Mouse (Mus musculus) central nervous system, embryonic 18 days (tissue): ENCODE results near the gene Taar8c. TPM values are rescaled to one million over a fixed set of nuclear protein-coding genes. Genes with fewer than 3 reads are reported as not detected.

ENCODE experiments used
- polyA plus RNA-seq: library from polyadenylated mRNA; depleted of rRNA; stranded (reverse); fragments of >200 nt; gene quantifications from 2 replicates; pipeline ENCODE4 v1.2.3, GENCODE M21; 2012; rRNA removed

Gene Taar8c
- polyA plus RNA-seq = not detected in 2 replicates

DNA sequence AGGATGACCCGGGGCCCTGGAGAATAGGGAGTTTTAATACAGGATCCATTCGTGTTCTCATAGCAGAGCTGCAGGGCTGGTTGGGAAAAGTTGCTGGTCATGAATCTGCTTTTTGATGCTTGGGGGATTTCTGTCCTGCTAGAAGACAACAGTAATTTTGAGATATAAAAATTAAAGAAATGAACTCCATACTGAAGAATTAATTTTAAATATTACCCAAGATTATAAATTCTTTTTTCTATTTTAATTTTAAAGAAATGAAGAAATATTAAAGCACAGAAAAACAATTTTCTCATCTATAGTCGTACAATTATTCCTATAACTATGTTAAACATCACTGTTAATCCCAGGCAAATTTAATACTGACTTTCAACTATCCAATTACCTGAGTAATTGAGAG is at the start of gene Taar8c:
TSS of gene Taar8c (minus strand) at position 101 of the 400 bp plus-strand sequence.

DNA sequence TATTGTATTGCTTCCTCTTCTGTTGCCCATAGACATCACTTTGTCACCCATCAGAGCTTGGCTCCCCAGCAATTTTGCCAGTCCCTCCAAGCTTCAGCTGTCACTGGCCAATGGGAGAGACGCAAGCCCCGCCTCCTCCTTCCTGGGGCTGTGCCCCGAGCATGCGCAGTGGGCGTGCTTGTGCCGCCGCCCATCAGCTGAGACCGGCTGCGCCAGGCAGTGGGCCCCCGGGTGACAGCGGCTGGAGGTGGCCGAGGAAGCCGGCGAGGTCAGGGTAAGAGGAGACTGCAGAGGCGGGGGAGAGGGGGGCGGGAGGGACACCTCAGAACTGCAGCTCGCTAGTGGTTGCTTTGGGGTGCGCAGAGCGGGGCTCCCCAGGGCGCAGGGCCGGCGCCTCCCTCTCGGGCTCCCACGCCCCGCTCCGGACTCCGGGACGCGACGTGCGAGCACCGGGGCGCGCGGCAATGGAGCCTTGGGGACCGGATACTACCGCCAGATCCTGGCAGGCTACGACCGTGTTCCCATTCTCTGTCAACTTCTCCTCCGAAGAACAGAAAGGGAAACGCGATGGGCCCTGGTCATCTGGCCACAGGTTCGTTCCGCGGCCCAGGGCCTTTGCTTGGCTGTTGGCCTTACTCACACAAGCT is 47.5 kb upstream of the Taar8c start, which contains the start of gene Stx7:
TSS of gene Stx7 (plus strand) at position 168 of the 647 bp plus-strand sequence.

DNA sequence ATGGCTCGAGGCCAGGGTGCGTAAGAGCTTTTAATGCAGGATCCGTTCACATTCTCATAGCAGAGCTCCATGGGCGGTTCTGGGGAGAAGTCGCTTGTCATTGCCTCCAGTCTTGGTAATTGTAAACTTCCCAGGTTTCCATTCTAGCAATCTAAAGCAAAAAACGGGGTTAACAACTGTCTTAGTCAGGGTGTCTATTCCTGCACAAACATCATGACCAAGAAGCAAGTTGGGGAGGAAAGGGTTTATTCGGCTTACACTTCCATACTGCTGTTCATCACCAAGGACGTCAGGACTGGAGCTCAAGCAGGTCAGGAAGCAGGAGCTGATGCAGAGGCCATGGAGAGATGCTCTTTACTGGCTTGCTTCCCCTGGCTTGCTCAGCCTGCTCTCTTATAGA is 7.7 kb upstream of the Taar8c start, which contains the start of gene Taar9:
TSS of gene Taar9 (minus strand) at position 101 of the 400 bp plus-strand sequence.

DNA sequence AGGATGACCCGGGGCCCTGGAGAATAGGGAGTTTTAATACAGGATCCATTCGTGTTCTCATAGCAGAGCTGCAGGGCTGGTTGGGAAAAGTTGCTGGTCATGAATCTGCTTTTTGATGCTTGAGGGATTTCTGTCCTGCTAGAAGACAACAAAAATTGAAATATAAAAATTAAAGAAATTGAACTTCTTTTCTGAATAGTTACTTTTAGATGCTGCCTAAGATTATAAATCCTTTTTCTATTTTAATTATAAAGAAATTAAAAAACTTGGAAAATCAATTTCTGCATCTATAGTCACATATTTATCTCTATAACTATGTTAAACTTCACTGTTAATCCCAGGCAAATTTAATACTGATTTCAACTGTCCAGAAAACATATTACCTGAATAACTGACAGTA is 9.5 kb downstream of the Taar8c start, which contains the start of gene Taar8b:
TSS of gene Taar8b (minus strand) at position 101 of the 400 bp plus-strand sequence.

DNA sequence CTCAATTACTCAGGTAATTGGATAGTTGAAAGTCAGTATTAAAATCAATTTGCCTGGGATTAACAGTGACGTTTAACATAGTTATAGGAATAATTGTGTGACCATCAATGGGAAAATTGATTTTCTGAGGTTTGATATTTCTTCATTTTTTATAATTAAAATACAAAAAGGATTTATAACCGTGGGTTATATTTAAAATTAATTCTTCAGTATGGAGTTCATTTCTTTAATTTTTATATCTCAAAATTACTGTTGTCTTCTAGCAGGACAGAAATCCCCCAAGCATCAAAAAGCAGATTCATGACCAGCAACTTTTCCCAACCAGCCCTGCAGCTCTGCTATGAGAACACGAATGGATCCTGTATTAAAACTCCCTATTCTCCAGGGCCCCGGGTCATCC is 25.5 kb downstream of the Taar8c start, which contains the start of gene Taar8a:
TSS of gene Taar8a (plus strand) at position 301 of the 400 bp plus-strand sequence.

Other genes with a start within 250 kb of the Taar8c start
- 0.44 and 0.58 TPM in 2 replicates for gene Vnn1, start 207.2 kb downstream of the Taar8c start, polyA plus RNA-seq
- not detected in 2 replicates for gene Taar1, start 181.6 kb downstream of the Taar8c start, polyA plus RNA-seq
- gene Taar2, start 163.3 kb downstream of the Taar8c start, polyA plus RNA-seq = not detected in 2 replicates
- gene Taar3, start 152.4 kb downstream of the Taar8c start, polyA plus RNA-seq = not detected in 2 replicates
- gene Taar4, start 141.4 kb downstream of the Taar8c start, polyA plus RNA-seq = not detected in 2 replicates
- gene Taar5, start 131.2 kb downstream of the Taar8c start, polyA plus RNA-seq = 0.13 and 0.16 TPM in 2 replicates
- gene Taar6, start 116.3 kb downstream of the Taar8c start, polyA plus RNA-seq = not detected in 2 replicates
- gene Taar7a, start 108.4 kb downstream of the Taar8c start, polyA plus RNA-seq = not detected in 2 replicates
- not detected in 2 replicates for gene Taar7b, start 102.0 kb downstream of the Taar8c start, polyA plus RNA-seq
- gene Taar7d, start 74.7 kb downstream of the Taar8c start, polyA plus RNA-seq = not detected in 2 replicates
- gene Taar7e, start 64.3 kb downstream of the Taar8c start, polyA plus RNA-seq = not detected in 2 replicates
- gene Taar7f, start 52.4 kb downstream of the Taar8c start, polyA plus RNA-seq = not detected in 2 replicates
- not detected in 2 replicates for gene Taar8a, start 25.4 kb downstream of the Taar8c start, polyA plus RNA-seq
- gene Taar8b, start 9.6 kb downstream of the Taar8c start, polyA plus RNA-seq = not detected in 2 replicates
- not detected in 2 replicates for gene Taar9, start 7.6 kb upstream of the Taar8c start, polyA plus RNA-seq
- 256 and 279 TPM in 2 replicates for gene Stx7, start 47.4 kb upstream of the Taar8c start, polyA plus RNA-seq
- gene Moxd1, start 121.6 kb upstream of the Taar8c start, polyA plus RNA-seq = 2.8 and 3.5 TPM in 2 replicates